Mouse (Mus musculus) lung, postnatal 0 days (tissue): ENCODE data around the gene Acvr1. TPM values are rescaled to one million over a fixed set of nuclear protein-coding genes. Genes with fewer than 3 reads are reported as not detected.

Source experiments
- ATAC-seq: fragments of 200-750 bp; cut with Nextera tagmentation; 2 replicates; pipeline ENCODE4 v1.8.0; 2017; ENCODE audit warnings: moderate library complexity
- DNase-seq: peaks from one replicate; pipeline ENCODE4 v3.0.0-alpha.2; 2016; ENCODE audit warnings: low spot score
- H3K27ac ChIP-seq: fragments of 300-500 bp; sonication (generic); 2 replicates; pipeline ENCODE4 v1.5.1; 2014; ENCODE audit warnings: antibody characterized with exemption, mild to moderate bottlenecking, low read length, mixed read lengths
- H3K27me3 ChIP-seq: fragments of 300-500 bp; sonication (generic); replicated peaks from 2 replicates; pipeline ENCODE4 v1.6.1; 2014; ENCODE audit warnings: low read length, mixed read lengths; ENCODE audit not compliant: insufficient read depth
- H3K36me3 ChIP-seq: fragments of 300-500 bp; sonication (generic); 2 replicates; pipeline ENCODE4 v1.6.1; 2014; ENCODE audit warnings: low read length, mixed read lengths; ENCODE audit not compliant: insufficient read depth
- H3K4me1 ChIP-seq: fragments of 300-500 bp; sonication (generic); 2 replicates; pipeline ENCODE4 v1.6.1; 2014; ENCODE audit warnings: antibody characterized with exemption, low read depth, low read length, mixed read lengths; ENCODE audit not compliant: insufficient read depth
- H3K4me2 ChIP-seq: fragments of 300-500 bp; sonication (generic); replicated peaks from 2 replicates; pipeline ENCODE4 v1.6.1; 2014; ENCODE audit warnings: low read depth, mild to moderate bottlenecking, low read length, moderate library complexity, mixed read lengths
- H3K4me3 ChIP-seq: fragments of 300-500 bp; sonication (generic); 2 replicates; pipeline ENCODE4 v1.5.1; 2014; ENCODE audit warnings: low read depth, low read length
- H3K9ac ChIP-seq: fragments of 300-500 bp; sonication (generic); replicated peaks from 2 replicates; pipeline ENCODE4 v1.6.1; 2014; ENCODE audit warnings: low read depth, mild to moderate bottlenecking
- H3K9me3 ChIP-seq: fragments of 300-500 bp; sonication (generic); 2 replicates; pipeline ENCODE4 v1.6.1; 2016; ENCODE audit warnings: low read length, mixed read lengths
- CTCF ChIP-seq: IDR thresholded peaks from 2 replicates; pipeline ENCODE4 v1.5.1; 2016; ENCODE audit warnings: antibody characterized with exemption, mild to moderate bottlenecking
- EP300 ChIP-seq: IDR thresholded peaks from 2 replicates; pipeline ENCODE4 v1.6.1; 2016; ENCODE audit warnings: antibody characterized with exemption, mild to moderate bottlenecking, control low read depth
- WGBS: fragments of 180-500 bp; shearing (Covaris S2); extraction: QIAGEN DNeasy Blood & Tissue Kit; methylation state at CpG from one replicate; pipeline ENCODE4 v1.1.7; 2014; 5-methylcytosine and 5-hydroxymethylcytosine counted together
- polyA plus RNA-seq: library from polyadenylated mRNA; unstranded; fragments of >200 nt; fragmentation: Nextera tagmentation; extraction: Ambion mirVana; gene quantifications from 2 replicates; pipeline ENCODE4 v1.2.1, GENCODE M21; 2015

Acvr1 gene
- polyA plus RNA-seq, 1 experiment from 2014 or later: 5.8 TPM

DNA sequence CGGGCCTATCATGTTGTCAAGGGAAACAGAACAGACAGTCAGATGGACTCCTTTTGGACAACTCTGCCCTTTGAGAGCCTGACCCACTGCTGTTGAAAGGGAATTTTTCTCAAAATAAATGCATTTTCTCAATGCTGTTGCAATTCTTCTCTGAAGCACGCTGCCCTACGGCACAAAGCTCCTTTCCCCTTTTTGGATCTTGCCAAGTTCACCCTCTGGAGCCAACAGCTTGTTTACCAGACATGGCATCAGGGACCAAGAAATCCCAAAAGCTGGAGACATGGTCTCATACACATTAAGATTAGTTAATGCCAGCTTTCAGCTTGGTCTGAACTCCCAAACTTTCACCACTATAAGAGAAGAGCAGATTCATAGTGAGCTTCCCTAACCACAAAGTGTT lies 130.0 kb downstream of the Acvr1 start:
- DNase-seq: no peak
- Histone ChIP-seq H3K27me3 (no peaks in the 10 kb centered on the region), H3K4me3 (no peak overlapping the region), H3K4me1 (no peaks in the 10 kb centered on the region), H3K36me3 (no peaks in the 10 kb centered on the region), H3K4me2 (no peak overlapping the region), H3K9ac (no peak overlapping the region), H3K9me3 (no peaks in the 10 kb centered on the region), H3K27ac (no peak overlapping the region)
- no peak for ATAC-seq
- 87% methylated on average over 3 of the region's 3 CpGs for WGBS
- no peak for TF ChIP-seq CTCF
- no peak for TF ChIP-seq EP300

DNA sequence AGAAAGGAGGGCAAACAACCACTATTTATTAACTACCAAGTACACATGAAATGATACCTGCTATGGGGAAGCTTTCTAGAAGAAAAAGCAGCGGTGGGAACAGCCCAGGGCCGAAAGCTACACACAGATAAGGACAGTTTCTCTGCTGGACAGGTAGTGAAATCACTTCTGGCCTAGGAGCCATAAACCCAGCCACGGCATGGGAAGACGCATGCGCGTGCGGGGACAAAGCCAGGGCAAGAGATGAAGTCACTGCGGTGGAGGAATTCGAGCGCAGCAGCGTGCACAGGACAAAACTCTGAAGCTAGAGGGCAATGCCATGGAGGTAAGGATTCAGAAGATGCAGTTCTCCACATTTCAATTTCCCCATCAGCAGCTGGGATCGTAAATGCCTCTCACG lies 131.4 kb downstream of the Acvr1 start:
- no peak overlapping the region for H3K27ac ChIP-seq
- no peaks in the 10 kb centered on the region for H3K27me3 ChIP-seq
- no peak overlapping the region for H3K4me2 ChIP-seq
- no peaks in the 10 kb centered on the region for H3K36me3 ChIP-seq
- ATAC-seq: no peak
- H3K4me3 ChIP-seq: no peak overlapping the region
- 91% methylated on average over 13 of the region's 13 CpGs for WGBS
- no peak overlapping the region for H3K9ac ChIP-seq
- no peaks in the 10 kb centered on the region for H3K4me1 ChIP-seq
- no peak for DNase-seq
- TF ChIP-seq CTCF: no peak
- no peak for TF ChIP-seq EP300
- no peaks in the 10 kb centered on the region for H3K9me3 ChIP-seq

DNA sequence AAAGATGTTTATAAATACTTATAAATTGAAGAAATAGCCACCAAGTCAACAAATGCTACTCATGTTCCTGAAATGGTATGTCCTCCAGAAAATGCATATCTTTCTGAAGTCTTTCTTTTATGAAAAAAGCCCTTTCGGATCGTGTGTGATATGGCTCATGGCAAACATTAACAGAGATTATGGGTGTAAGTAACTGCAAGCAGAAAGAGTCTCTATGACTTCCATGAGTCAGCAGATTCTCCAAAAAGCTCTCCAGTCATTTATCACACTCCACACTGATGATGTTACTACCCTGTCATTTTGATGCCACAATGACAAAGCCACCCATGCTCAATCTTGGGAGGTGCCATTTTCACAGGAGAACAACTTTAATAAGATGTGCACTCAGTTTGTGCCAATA lies 132.5 kb downstream of the Acvr1 start:
- no peaks in the 10 kb centered on the region for H3K9me3 ChIP-seq
- H3K4me2 ChIP-seq: no peak overlapping the region
- no peak for ATAC-seq

DNA sequence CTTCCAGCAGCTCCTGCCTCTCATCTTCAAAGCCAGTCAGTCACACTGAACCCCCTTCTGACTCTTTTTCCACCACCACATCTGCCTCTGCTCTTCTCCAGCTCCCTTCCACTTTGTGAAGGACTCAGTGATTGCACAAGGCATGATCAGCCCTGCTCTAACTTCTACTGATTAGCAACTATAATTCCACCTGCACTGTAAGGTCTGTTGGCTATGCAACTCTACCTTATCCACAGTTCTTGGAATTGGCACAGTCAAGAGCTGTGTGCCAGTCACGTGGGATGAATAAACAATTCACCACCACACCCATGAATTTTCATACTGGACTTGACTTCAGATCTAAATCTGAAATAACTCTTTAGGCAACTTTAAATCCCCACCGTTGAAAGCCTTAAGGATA lies 133.6 kb downstream of the Acvr1 start:
- H3K4me1 ChIP-seq: no peaks in the 10 kb centered on the region
- H3K36me3 ChIP-seq: no peaks in the 10 kb centered on the region
- TF ChIP-seq EP300: no peak
- no peak for TF ChIP-seq CTCF
- no peaks in the 10 kb centered on the region for H3K27me3 ChIP-seq
- H3K4me2 ChIP-seq: no peak overlapping the region
- 61% methylated on average over 2 of the region's 2 CpGs for WGBS
- DNase-seq (no peak), ATAC-seq (no peak)
- H3K9me3 ChIP-seq: no peaks in the 10 kb centered on the region
- no peak overlapping the region for H3K9ac ChIP-seq
- no peak overlapping the region for H3K4me3 ChIP-seq
- no peak overlapping the region for H3K27ac ChIP-seq

More for the DNA sequence above, 132.5 kb downstream of the Acvr1 start:
- no peaks in the 10 kb centered on the region for H3K4me1 ChIP-seq
- H3K27ac ChIP-seq: no peak overlapping the region
- DNase-seq: no peak
- 55% methylated on average over 2 of the region's 2 CpGs for WGBS
- no peaks in the 10 kb centered on the region for H3K36me3 ChIP-seq
- H3K27me3 ChIP-seq: no peaks in the 10 kb centered on the region
- TF ChIP-seq EP300 (no peak), CTCF (no peak)
- H3K4me3 ChIP-seq: no peak overlapping the region
- no peak overlapping the region for H3K9ac ChIP-seq

GRCm38 (mm10) chr2:58432211-58432610 lies 134.7 kb downstream of the Acvr1 start:
- H3K9me3 ChIP-seq: no peaks in the 10 kb centered on the region
- ATAC-seq: no peak
- no peaks in the 10 kb centered on the region for H3K27me3 ChIP-seq
- TF ChIP-seq CTCF: no peak
- TF ChIP-seq EP300: no peak
- no peak overlapping the region for H3K4me3 ChIP-seq
- no peak overlapping the region for H3K9ac ChIP-seq
- DNase-seq: no peak
- H3K27ac ChIP-seq: no peak overlapping the region
- no peaks in the 10 kb centered on the region for H3K36me3 ChIP-seq
- WGBS: 92% methylated on average over 7 of the region's 7 CpGs
- H3K4me1 ChIP-seq: no peaks in the 10 kb centered on the region
- no peak overlapping the region for H3K4me2 ChIP-seq

GRCm38 (mm10) chr2:58425436-58426004 lies 141.4 kb downstream of the Acvr1 start:
- Histone ChIP-seq H3K27ac (no peak overlapping the region), H3K27me3 (no peaks in the 10 kb centered on the region), H3K4me1 (no peaks in the 10 kb centered on the region), H3K9ac (no peak overlapping the region), H3K4me3 (no peak overlapping the region), H3K9me3 (no peaks in the 10 kb centered on the region), H3K4me2 (no peak overlapping the region), H3K36me3 (no peaks in the 10 kb centered on the region)
- TF ChIP-seq CTCF (no peak), EP300 (no peak)
- 88% methylated on average over 13 of the region's 13 CpGs for WGBS
- DNase-seq (no peak), ATAC-seq (no peak)

- no peaks in the 10 kb centered on the region for H3K4me1 ChIP-seq
- H3K27me3 ChIP-seq: no peaks in the 10 kb centered on the region
- H3K4me2 ChIP-seq: no peak overlapping the region
- no peaks in the 10 kb centered on the region for H3K36me3 ChIP-seq
- no peak for TF ChIP-seq CTCF
- TF ChIP-seq EP300: no peak
- no peak overlapping the region for H3K9ac ChIP-seq
- ATAC-seq (no peak), DNase-seq (no peak)
- H3K9me3 ChIP-seq: no peaks in the 10 kb centered on the region
- no peak overlapping the region for H3K4me3 ChIP-seq
- WGBS: 79% methylated on average over 5 of the region's 5 CpGs
- H3K27ac ChIP-seq: no peak overlapping the region
Observed at GRCm38 (mm10) chr2:58423319-58423718, 143.6 kb downstream of the Acvr1 start.
